Mouse (Mus musculus) urinary bladder, postnatal 36 days (tissue): ENCODE results near the gene Pitpnm3.

ENCODE experiments used
- DNase-seq, 2 experiments: peaks; one replicate each; pipeline ENCODE4 v3.0.0; 2022; ENCODE audit warnings: low spot score in 2 of 2, mixed read lengths in 1 of 2

The Pitpnm3 gene

DNA sequence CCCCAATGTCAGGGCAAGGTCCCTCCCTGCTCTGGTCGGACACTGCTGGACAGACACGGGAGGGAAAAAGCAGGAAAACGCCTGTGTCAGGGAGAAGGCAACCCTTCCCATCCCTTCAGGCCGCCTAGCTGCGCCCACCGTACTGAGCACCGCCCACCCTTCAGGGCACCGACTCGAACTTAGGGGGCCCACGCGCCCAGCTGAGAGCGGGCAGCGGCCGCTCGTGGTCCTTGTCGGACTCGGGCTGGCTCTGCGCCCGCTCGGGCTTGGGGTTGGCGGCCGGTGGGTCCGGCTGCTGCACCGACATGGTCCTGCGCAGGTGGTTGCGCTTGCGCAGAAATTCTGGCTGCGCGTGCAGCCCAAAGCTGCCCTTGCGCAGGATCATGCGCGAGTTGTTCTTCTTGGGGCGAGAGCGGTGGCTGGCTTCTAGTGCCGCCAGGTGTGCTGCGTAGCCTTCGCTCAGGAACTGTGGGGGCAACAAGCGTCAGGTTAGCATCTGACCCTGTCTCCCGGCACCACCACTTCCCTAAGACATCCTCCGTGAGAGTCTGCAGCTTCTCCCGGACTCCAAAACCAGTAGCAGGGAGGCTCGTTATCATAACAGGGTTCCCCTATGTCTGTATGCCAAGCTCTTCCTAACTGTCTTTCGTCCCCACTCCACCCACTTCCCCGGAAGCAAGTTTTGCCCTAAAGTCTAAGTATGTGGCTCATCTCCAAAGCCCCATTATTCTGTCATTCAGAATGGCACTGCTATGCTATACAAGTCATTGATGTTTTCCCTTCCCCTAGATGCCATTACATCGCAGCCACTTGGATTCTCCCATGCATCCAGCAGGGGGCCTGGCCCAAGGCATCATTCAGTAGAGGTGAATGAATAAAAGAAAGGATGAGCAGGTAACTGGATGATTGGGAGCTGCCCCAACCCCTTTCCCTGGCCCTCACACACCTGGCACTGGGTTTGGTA, 84.4 kb downstream of the Pitpnm3 start:
- no peak for DNase-seq

DNA sequence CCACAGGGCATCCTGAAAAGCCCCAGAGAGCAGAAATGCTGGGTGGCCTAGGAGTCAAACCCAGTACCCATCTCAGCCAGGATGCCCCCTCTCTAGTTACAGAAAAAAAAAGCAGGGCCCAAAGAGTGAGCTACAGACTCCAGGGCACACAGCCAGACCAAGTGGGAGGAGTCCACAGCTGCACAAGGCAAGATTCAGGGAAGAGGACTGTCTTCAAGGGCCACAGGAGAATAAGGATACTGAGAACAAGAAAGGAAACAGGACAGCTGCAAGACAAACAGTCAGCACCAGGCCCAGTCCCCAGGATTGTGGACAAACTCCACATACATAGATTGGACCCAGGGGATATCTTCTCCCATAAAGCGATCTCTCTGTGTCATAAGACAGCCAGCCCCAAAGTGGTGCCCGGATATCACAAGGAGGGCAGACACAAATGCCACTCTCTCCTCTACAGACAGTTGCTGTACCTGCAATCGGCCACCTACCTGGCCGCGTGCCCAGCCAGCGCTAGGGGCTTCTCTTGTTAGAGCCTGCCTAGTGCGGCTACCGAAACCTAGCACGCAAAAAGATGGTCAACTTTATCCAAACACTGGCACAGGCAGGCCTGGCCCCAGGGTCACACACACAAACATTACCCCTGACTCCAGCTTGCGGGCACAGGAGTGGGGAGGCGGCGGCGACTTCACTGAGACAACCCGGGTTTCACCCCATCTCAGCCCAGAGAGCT, 85.2 kb downstream of the Pitpnm3 start:
- DNase-seq: no peak

DNA sequence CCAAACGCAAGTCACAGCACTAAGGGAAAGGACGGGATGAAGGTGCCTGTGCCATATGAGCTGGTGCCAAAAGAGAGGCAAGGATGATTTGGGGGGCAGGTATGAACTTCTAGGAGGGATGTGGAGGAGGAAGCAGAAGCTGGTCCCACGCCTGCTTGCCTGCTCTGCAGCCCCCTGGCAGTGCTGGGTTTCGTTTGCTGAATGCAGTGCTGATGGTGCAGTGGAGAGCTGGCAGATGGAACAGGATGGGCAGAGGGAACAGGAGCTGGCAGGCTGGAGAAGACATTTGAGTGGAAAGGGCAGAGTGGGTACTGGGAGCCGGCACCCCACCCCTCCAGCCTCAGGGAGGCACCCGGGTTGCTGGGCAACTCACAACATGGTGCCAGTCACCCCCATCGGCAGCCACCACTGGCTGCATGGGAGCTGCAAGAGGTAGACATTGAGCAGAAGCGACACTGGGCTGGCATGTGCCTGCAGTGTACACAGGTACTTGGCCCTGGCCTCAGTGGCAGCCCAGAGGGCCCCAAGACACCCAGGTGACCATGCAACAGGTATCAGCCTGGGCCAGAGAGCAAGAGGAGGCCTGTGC, 86.3 kb downstream of the Pitpnm3 start:
- DNase-seq: no peak

DNA sequence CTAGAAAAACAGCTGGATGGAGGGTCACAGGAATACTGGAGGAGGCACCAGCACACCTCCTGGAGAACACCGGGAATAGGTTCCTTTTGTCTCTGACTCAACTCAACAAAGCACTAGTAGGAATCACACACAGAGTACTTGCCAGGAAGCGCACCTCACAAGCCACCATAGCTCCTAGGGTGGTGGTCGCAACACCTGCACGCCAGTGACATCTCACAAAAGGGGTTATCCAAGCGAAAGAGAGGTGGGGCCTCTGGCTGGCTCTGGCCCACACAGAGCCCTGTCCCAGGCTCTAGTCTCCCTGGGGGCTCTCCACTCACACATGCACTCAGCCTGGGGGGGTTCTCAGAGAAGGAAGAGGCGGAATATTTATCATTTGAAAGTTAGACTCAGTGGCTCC, 86.8 kb downstream of the Pitpnm3 start:
- DNase-seq: no peak

DNA sequence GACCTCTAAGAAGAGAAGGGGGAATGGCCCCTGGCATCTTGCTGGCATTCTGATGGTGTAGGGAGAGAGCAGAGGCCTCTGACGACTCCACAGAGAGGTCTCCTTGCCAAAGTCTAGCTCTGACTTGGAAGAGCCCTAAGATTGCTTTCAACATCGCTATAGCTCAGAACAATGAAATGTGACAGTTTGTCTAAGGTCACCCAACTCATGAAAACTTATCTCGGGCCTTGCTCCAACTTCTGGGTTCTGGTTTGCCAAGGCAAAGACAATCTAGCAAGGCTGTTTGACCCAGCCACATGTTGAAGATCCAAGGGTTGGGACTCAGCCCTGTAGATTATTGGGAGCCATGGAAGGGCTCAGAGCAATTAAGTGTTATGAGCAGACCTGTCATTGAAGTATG, 91.3 kb downstream of the Pitpnm3 start:
- DNase-seq: no peak

DNA sequence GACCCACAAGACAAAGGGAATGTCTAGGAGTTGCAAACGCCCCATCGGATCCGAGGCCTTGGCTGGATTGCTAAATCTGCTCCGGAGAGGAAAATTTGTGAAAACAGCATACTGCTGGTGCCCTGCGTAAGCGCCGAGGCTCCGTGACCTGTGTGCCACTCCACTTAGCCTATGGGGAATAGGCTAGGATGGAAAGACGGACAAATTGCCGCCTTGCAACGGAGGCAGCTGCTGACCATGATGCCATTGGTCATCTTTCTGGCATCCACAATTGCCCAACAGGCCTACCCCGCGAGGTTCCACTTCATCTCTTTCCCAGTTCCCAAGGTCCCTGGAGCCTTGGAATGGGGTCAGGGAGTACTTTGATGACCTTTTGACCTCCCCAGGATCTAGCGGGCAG, 92.9 kb downstream of the Pitpnm3 start:
- DNase-seq: no peak

DNA sequence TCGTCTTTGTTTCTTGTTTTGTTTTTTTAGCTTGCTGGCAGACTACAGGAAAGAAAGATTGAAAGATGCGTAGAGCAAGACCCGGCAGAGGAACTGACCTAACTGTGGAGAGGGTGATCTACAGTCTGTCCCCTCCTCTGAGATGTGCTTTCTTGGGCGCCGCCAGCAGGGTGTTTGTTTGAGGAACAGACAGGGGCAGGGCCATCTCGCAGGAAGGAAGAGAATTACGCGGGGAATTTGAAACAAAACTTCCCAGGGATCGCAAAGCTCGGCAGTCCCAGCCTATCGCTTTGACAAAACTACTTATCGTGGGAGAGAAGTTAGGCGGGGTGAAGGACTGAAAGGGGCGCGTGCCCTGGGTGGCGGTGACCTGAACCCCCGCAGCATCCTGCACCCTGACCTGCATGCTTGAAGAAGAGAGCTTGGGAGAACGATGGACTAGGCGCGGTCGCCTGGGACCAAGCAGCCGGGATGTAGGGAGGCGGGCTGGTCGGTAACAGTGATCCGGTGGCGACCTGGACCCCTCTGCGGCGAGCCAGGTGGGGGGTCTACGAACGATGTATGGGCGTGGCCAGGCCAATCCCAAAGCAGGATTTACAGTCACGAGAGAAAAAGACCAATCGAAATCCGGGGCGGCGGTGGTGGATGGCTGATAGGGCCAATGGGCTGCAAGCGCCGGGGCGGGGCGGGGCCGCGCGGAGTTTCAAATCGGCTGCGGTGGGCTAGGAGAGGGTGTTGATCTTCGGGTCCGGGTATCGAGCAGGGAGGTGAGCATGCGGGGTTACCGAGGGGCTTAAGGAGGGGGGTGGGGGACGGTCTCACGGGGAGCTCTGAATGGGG, 93.6 kb downstream of the Pitpnm3 start, which contains the start of gene Pimreg:
TSS of gene Pimreg (plus strand) at position 265 of the 840 bp plus-strand sequence.
- peak; percentile 59 to 72 for DNase-seq

DNA sequence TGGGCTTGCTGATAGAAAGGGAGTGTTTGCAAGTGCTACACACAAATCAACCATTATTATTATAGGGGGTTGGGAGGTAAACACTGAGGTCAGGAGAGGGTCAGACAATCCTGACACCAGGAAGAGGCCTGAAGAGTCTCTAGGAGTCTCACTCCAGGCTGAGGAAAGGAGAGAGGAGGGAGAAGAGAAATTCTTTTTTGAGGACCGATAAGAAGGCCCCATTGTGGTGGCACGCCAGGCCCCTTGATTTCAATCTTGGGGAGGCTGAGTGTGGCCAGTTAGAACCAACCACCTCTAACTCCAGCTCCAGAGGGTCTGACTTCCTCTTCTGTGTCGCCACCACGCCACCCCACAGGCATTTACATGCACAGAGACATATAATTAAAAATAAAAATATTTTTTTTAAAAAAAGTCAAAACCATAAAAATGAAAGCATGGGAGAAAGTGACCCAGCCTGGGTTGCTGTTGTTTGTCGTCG, 94.2 kb downstream of the Pitpnm3 start:
- DNase-seq: no peak

DNA sequence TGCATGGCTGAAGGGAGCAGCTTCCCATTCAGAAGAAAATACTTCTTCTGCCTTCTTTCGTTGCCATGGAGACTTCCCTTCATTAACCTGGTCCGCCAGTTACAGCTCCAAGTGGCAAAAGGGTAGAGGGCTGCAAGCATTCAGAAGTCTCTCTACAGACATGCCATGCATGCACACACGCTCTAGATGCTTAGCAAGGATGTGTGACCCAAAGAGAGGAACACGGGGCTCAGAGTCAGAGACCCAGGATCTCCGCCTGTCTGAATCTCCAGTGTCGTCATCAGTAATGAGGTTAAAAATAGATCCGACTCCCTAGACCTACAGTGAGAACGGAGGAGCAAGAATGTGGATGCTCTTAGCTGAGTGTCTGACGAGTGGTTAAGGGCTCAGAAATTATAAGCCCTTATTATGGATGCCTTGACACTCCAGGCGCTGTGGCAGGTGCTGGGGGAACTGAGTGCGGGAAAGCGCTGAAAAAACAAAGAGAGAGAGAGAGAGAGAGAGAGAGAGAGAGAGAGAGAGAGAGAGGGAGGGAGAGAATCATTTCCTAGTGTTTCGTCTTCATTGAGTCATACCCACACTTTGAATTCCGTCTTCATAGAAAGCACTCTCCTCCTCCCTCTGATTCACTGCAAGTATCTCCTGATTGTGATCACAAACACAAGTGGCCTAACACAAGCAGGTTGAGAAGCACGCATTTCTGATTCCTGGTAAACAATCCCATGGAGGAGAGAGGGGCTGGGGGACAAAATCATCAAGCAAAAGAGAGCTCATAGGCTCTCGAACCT, 95.8 kb downstream of the Pitpnm3 start:
- DNase-seq: no peak

DNA sequence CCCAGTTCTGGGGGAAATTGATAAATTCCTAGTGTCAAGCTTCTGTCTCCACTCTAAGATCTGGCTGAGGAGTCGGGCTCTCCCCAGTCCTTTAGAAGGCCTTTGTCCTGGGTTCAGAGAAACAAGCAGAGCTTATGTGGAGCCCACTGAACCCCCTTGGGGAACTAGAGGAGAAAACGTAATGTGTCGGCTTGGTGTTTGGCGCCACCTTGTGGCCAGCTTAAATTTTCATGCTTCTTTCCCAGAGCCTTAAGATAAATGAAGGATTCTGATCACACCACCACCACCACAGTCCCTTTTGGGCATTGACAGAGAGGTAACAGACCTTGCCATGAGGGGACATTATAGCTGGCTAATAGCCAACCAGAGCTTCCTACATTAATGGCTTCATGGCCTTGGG, 97.6 kb downstream of the Pitpnm3 start:
- peak; percentile 52 to 61 for DNase-seq

DNA sequence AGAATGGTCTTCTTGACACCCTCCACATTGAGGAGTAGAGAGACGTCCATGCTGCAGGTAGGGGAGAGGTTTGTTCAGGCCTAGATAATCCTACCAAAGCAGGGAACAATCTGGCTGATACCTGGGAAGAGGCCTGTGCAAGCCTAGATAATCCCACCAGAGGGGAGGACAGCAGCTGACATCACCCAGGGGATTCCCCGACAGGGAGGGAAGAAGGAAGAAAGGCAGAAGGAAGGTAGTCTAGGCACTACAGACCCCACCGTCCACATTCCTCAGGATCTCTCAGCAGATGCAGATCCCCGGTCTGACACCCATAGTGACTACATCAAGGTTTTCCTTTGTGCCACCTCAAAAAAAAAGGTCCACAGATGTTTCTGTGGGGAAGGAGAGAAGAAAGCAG, 98.2 kb downstream of the Pitpnm3 start, which contains the start of gene Aipl1:
TSS of gene Aipl1 (minus strand) at position 101 of the 400 bp plus-strand sequence.
- no peak for DNase-seq

DNA sequence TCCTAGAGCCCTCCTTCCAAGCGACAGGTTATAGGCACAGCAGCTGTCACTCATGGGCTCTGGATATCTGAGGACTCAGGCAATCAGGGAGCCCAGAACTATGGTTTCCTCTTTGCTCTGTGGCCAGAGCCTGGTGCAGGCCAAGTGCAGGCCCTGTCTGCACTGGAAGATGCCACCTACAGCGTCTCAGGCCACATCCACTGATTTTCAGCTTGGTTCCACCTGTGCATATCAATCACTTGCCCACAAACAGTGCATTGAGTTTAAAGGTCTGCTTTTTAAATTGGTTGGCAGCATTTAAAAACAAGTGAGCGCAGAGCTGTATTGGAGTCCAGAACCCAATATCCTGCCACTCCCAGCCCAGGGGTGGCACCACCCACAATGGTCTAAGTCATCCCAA, 103.0 kb downstream of the Pitpnm3 start:
- DNase-seq: no peak

DNA sequence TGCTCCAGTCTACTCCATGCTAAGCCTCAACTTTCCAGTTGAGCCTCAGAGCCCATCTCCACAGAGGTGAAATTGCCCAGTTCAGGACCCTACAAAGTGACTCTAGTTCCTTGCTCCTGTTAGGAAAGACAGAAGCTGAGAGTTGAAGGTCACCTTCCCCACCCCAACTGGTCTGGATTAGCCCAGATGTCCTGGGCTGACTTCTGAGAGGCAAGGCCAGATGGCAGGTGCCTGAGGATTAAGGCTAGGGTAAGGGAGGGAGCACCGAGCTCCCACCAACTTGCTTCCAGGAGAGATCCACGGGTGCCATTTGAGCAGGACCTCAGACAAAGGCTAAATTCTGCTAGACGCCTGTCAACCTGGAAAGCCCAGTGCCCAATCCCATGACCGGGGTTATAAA, 103.5 kb downstream of the Pitpnm3 start:
- no peak for DNase-seq

DNA sequence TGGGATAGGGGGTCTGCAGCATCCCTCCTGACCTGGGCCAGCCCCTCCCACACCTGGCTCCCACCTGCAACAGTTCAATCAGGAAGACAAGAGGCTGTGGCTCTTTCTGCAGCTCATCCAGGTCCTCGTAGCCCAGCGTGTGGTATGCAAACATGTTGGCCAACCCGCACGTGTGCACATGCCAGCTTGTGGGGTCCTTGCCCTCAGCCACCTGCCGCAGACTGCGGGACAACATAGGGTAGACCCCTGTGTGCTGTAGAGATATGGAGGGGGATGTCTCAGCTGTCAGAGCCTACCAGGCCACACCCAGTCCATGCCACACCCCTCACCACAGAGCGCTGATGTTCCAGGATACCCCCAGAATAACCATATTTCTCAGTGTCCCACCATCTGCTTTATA, 104.2 kb downstream of the Pitpnm3 start:
- DNase-seq: no peak

DNA sequence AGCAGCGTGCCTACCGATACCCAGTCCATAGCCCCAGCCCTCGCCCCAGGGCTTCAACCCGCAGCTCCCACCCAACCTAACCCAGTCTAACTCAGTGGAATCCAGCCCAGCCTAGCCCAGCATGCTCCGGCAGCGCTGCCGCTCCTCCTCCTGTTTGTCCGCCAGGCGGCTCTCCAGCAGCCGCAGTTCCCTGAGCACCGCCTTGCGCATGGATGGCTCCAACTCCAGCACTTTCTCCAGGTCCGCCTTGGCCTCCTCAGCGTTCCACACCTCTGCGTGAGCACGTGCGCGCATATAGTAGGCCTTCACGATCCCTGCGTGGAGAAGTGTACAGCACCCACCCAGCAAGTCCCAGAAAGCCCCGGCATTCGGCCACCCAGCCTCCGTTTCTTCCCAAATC, 106.4 kb downstream of the Pitpnm3 start:
- peak in 1 of 2 experiments; percentile 28 for DNase-seq

DNA sequence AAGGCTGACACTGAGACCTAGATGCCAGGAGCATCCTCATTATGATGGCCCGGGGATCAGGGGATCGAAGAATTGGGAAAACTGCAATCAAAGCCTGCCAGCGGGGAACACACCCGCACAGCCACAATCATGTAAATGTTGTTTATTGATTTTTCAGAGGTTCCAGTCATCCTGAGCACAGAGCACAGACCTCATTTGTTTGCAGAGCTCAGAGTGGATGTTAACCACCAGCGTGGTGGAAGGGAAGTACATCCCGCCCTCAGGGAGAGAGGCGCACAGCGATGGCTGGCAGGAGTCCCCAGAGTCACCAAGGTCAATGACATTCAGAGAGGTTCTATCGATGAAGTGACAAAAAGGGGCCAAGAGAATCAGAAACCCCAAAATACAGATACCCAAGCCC, 107.7 kb downstream of the Pitpnm3 start:
- DNase-seq: no peak

DNA sequence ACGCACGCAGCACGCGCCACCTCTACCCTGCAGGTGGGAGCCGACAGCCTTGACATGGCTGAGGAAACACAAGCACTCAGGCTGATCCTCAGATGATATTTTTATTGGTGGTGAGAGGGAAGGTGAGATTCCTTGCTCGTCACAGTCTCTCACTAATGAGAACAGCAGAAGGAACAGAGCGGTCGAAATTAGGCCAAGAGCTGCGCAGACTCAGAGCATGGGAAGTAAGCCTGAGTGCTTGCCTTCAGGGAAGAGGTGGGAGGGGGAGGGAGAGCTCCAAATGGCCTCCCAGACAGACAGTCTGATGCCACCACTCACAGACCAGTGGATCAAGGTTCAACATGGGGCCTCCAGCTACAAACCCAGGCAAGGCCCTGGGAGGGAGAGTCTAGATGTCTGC, 109.1 kb downstream of the Pitpnm3 start:
- DNase-seq: no peak

DNA sequence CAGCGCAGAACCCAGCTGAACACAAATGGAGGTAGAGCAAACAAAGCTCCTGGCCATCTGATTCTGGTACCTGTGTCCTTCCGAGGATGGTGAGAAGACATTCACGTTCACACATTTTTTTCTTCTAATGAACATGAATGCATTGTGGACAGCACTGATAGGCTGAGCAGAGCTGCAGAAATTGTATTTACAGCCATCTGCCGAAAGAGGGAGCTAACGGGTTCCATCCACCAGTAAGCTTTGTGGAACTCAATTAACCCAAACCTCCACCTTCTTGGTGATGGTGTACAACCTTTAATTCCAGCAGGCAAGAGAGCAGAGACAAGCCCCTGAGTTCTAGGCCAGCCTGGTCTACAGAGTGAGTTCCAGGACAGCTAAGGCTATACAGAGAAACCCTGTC, 109.7 kb downstream of the Pitpnm3 start:
- no peak for DNase-seq

DNA sequence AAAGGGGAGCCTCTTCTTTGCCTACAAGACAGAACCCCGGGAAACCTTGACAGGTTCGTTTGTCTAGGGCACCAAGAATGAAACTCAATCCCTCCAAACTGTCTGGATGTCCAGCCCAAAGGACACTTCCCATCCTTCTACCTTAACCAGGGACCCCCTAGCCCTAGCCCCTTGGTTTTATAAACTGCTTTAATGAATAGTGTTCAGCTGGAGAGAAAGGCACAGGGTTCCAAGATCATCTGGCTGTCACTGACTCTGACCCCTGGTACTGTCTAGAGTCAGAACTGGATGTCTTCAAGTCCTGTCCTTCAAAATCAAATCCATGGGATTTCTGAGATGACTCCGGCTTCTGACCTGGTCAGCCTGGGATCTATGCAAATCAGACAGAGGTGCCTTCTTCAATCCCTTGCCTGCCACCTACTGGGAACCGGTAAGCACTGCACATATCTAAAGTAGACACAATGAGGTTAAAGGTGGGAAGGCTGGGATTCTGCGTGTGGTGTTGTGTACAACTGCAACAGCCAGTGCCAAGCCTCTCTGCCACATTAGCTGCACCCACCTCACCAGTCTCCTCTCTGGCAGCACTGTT, 111.3 kb downstream of the Pitpnm3 start:
- peak; percentile 56 to 62 for DNase-seq

DNA sequence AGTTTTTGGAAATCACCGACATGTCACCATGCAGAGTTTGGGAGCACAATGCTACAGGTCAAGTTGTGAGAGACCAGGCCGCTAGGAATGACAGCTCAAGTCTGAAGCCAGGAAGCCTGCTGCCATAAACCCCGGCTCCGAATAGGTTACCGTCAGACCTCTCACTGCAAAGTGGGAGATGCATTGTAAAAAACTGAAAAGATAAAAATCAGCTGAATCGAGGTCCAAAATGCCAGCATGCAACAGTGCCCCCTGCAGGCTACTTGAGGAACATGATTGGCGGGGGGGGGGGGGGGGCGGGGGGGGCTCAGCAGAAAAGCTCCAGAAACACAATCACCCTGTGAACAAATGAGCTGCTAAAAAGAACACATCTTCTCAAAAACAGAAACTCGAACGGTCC, 112.0 kb downstream of the Pitpnm3 start:
- DNase-seq: no peak
